Mouse (Mus musculus) neutrophil, adult 5-6 weeks (primary cell): Measurements from ENCODE around the gene Map1a. TPM values are rescaled to one million over a fixed set of nuclear protein-coding genes. Genes with fewer than 3 reads are reported as not detected.

Source experiments
- ATAC-seq: fragments of 151-379, 151-347 bp; 2 replicates; pipeline ENCODE4 v1.8.0; 2017; ENCODE audit warnings: mild to moderate bottlenecking, moderate TSS enrichment; ENCODE audit not compliant: insufficient number of reproducible peaks, poor library complexity, low FRiP score, severe bottlenecking; ENCODE audit errors: extremely low read depth
- total RNA-seq: library from RNA; stranded (forward); fragments of 200-1000 nt; gene quantifications from 2 replicates; pipeline ENCODE4 v1.2.3, GENCODE M21; 2017

Gene Map1a
- total RNA-seq, result not detected in 2 replicates

- ATAC-seq, result peak; percentile 82
Measured at GRCm38 (mm10) chr2:121288901-121289729, at the start of gene Map1a. Gene Map1a (plus strand): TSS chr2:121289600.

GRCm38 (mm10) chr2:121244099-121244498, 45.3 kb upstream of the Map1a start:
- no peak for ATAC-seq

- no peak for ATAC-seq
Measured at GRCm38 (mm10) chr2:121249758-121250157, 39.6 kb upstream of the Map1a start.

- no peak for ATAC-seq
Measured at GRCm38 (mm10) chr2:121268446-121268845, 21.0 kb upstream of the Map1a start.

GRCm38 (mm10) chr2:121270521-121271235, 18.7 kb upstream of the Map1a start:
- no peak for ATAC-seq

- ATAC-seq, result peak; percentile 100
Measured at GRCm38 (mm10) chr2:121271236-121271927, 18.0 kb upstream of the Map1a start, which contains the start of gene Trp53bp1. Gene Trp53bp1 (minus strand): TSS chr2:121271407.

GRCm38 (mm10) chr2:121271928-121272516, 17.4 kb upstream of the Map1a start:
- ATAC-seq, result no peak

- ATAC-seq, result no peak
Measured at GRCm38 (mm10) chr2:121287850-121288249, 1.6 kb upstream of the Map1a start.

GRCm38 (mm10) chr2:121289730-121290540, 535 bp downstream of the Map1a start:
- no peak for ATAC-seq

GRCm38 (mm10) chr2:121292316-121293013, 3.1 kb downstream of the Map1a start:
- no peak for ATAC-seq

- no peak for ATAC-seq
Measured at GRCm38 (mm10) chr2:121294182-121294581, 4.8 kb downstream of the Map1a start.

GRCm38 (mm10) chr2:121294753-121295607, 5.6 kb downstream of the Map1a start:
- ATAC-seq, result no peak

- no peak for ATAC-seq
Measured at GRCm38 (mm10) chr2:121295608-121296571, 6.5 kb downstream of the Map1a start.

GRCm38 (mm10) chr2:121296754-121297231, 7.4 kb downstream of the Map1a start:
- ATAC-seq, result no peak

GRCm38 (mm10) chr2:121297701-121298100, 8.3 kb downstream of the Map1a start:
- no peak for ATAC-seq

GRCm38 (mm10) chr2:121298131-121298530, 8.7 kb downstream of the Map1a start:
- no peak for ATAC-seq
